8 mouse cellular contexts compared by ENCODE assay signal in the genomic region with DNA sequence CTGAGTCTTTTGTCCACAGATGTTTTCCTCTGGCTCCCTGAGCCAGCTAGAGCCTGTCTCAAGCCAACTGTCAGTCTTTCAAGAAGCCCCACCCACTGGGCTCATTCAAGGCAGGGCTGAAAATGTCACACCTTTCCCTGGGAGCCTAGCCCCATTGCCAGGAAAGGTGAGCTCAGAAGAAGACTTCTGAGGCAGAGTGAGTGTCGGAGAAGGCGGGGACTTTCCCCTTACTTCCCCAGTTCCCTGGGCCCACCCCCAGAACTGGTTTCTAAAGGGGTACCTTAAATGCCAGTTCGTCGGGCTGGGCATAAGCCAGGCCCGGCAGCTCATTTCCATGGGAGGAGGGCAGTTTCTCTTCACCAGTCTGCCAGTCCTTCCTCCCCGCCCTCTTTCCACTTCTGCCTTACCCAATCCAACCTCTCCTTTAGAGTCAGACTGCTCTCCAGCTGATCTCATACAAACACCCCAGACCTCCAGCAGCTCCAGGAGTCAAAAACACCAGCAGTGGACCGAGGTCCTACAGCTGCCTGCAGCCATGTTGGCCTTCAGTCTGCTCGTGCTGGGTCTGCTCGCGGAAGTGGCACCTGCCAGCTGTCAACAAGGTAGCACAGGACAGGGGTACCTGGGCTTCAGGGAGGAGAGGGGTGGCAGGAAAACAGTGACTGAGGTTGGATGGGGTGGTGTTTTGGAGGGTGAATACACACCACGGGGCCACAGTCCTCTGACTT. TPM values are rescaled to one million over a fixed set of nuclear protein-coding genes. Genes with fewer than 3 reads are reported as not detected.
DNase-seq lines count a peak whose midpoint lies in the region; ATAC-seq lines count a peak whose summit lies in the region.
"Had no signal": no experiment of that assay in that cellular context is flagged by ENCODE, and none has a peak within 500 bp of the region (broad histone marks: within the 10 kb centered on the region; RNA-seq: fewer than 3 reads in every experiment).

Gene Pdzk1ip1, plus strand, starts transcription at position 98 of the 728 bp plus-strand sequence.

- peak within 1 kb of the TSS; percentile 69 for H3K9ac ChIP-seq in intestine, embryonic 16.5 days (ENCODE audit: low read depth, low read length)
- H3K9ac ChIP-seq in liver, embryonic 16.5 days (ENCODE audit: low read depth, low read length) = peak within 1 kb of the TSS; percentile 55

- no peaks in the 10 kb centered on the region for H3K36me3 ChIP-seq in intestine, embryonic 16.5 days (ENCODE audit: control insufficient read depth, insufficient read depth, low read length)
- no peaks in the 10 kb centered on the region for H3K36me3 ChIP-seq in liver, embryonic 16.5 days (ENCODE audit: control insufficient read depth, insufficient read depth)

- H3K27ac ChIP-seq in intestine, embryonic 16.5 days (ENCODE audit: low read length) = peak within 1 kb of the TSS; percentile 74
- H3K27ac ChIP-seq in liver, embryonic 16.5 days (ENCODE audit: low read length) = peak within 1 kb of the TSS; percentile 62
- H3K27ac ChIP-seq: heart, adult 2 months had no signal

- WGBS in intestine, embryonic 16.5 days = 20% methylated on average over 11 of the region's 11 CpGs
- WGBS in liver, embryonic 16.5 days (ENCODE audit: insufficient replicate concordance) = 30% methylated on average over 11 of the region's 11 CpGs

- H3K4me1 ChIP-seq in intestine, embryonic 16.5 days (ENCODE audit: control insufficient read depth, insufficient read depth, low read length) = peaks cover 16% of the 10 kb centered on the region
- peaks cover 57% of the 10 kb centered on the region for H3K4me1 ChIP-seq in liver, embryonic 16.5 days (ENCODE audit: control insufficient read depth, low read depth, low read length)

- DNase-seq in CD4-positive helper T cell, adult 2 months (ENCODE audit: low read depth, low spot score) = peak; percentile 7
- peak; percentile 43 for DNase-seq in ES-CJ7 (ENCODE audit: low read depth, low spot score)
- DNase-seq in yolk sac, embryonic 10.5 days (ENCODE audit: low spot score) = peak; percentile 34
- DNase-seq in cerebellum, adult 8-10 months = no peak
- DNase-seq in layer of hippocampus, adult 18-20 months (ENCODE audit: low spot score in 2 of 2) = no peak

- H3K4me3 ChIP-seq in intestine, embryonic 16.5 days (ENCODE audit: low read length) = peak within 1 kb of the TSS; percentile 43
- H3K4me3 ChIP-seq in liver, embryonic 16.5 days (ENCODE audit: low read depth, low read length) = peak within 1 kb of the TSS; percentile 51
- H3K4me3 ChIP-seq: heart, adult 2 months had no signal

- H3K27me3 ChIP-seq in intestine, embryonic 16.5 days (replicated peaks; ENCODE audit: control insufficient read depth, insufficient read depth, low read length) = no peaks in the 10 kb centered on the region
- peaks cover 2% of the 10 kb centered on the region; the same call in 1 of the 2 replicates for H3K27me3 ChIP-seq in liver, embryonic 16.5 days (ENCODE audit: control insufficient read depth, insufficient read depth, low read depth, low read length)

- ATAC-seq in intestine, embryonic 16.5 days = peak; percentile 75
- peak; percentile 64 for ATAC-seq in liver, embryonic 16.5 days (ENCODE audit: low read depth)

- peak within 1 kb of the TSS; percentile 46 for H3K4me2 ChIP-seq in intestine, embryonic 16.5 days (ENCODE audit: low read depth, low read length)
- peak within 1 kb of the TSS; percentile 35 for H3K4me2 ChIP-seq in liver, embryonic 16.5 days (ENCODE audit: low read depth, low read length)

- no peaks in the 10 kb centered on the region for H3K9me3 ChIP-seq in intestine, embryonic 16.5 days (ENCODE audit: control insufficient read depth, low read length)
- no peaks in the 10 kb centered on the region for H3K9me3 ChIP-seq in liver, embryonic 16.5 days (replicated peaks; ENCODE audit: control insufficient read depth, low read length)

RNA-seq across cellular contexts. Expression of gene Pdzk1ip1, which starts in this region (rescaled TPM):
- 256 and 335 TPM in 2 replicates for polyA plus RNA-seq in intestine, embryonic 16.5 days (2015; fragmentation: Nextera tagmentation; extraction: Ambion mirVana)
- polyA plus RNA-seq in liver, embryonic 16.5 days (2015; fragmentation: Nextera tagmentation; extraction: Ambion mirVana) = 25.1 and 28.2 TPM in 2 replicates
- total RNA-seq in layer of hippocampus, adult 18-20 months (2021) = under 1 TPM; 0.41 to 0.67 TPM

Comparison
In these comparisons a context has a peak if more than half of its experiments do, and no peak if none do; other contexts are left out.
1. DNase-seq: peak in CD4-positive helper T cell, adult 2 months (single experiment), ES-CJ7 (single experiment) and yolk sac, embryonic 10.5 days (single experiment); none in cerebellum, adult 8-10 months (single experiment) and layer of hippocampus, adult 18-20 months (0 of 2).